Mouse (Mus musculus) forebrain, embryonic 11.5 days (tissue): ENCODE data around the gene Abca14. TPM values are rescaled to one million over a fixed set of nuclear protein-coding genes. Genes with fewer than 3 reads are reported as not detected.

Experiments used
- ATAC-seq: fragments of 200-750 bp; cut with Nextera tagmentation; replicated peaks from 2 replicates; pipeline ENCODE4 v1.8.0; 2017; ENCODE audit warnings: moderate TSS enrichment; ENCODE audit not compliant: low FRiP score
- DNase-seq: peaks from one replicate; pipeline ENCODE4 v3.0.0-alpha.2; 2017; ENCODE audit warnings: low spot score
- H3K27ac ChIP-seq: fragments of 300-500 bp; sonication (generic); 2 replicates; pipeline ENCODE4 v1.5.1; 2014; ENCODE audit warnings: low read depth, low read length
- H3K27me3 ChIP-seq: fragments of 300-500 bp; sonication (generic); 2 replicates; pipeline ENCODE4 v1.6.1; 2014; ENCODE audit warnings: mild to moderate bottlenecking, low read length, mixed read lengths; ENCODE audit not compliant: control insufficient read depth, insufficient read depth
- H3K36me3 ChIP-seq: fragments of 300-500 bp; sonication (generic); 2 replicates; pipeline ENCODE4 v1.6.1; 2014; ENCODE audit warnings: mild to moderate bottlenecking, low read length, moderate library complexity, mixed read lengths; ENCODE audit not compliant: control insufficient read depth, insufficient read depth
- H3K4me1 ChIP-seq: fragments of 300-500 bp; sonication (generic); replicated peaks from 2 replicates; pipeline ENCODE4 v1.6.1; 2014; ENCODE audit warnings: low read length, mixed read lengths; ENCODE audit not compliant: control insufficient read depth, insufficient read depth
- H3K4me2 ChIP-seq: fragments of 300-500 bp; sonication (generic); 2 replicates; pipeline ENCODE4 v1.6.1; 2014; ENCODE audit warnings: low read depth, mild to moderate bottlenecking, low read length, moderate library complexity, mixed read lengths; ENCODE audit not compliant: severe bottlenecking
- H3K4me3 ChIP-seq: fragments of 300-500 bp; sonication (generic); 2 replicates; pipeline ENCODE4 v1.5.1; 2014; ENCODE audit warnings: low read depth, low read length
- H3K9ac ChIP-seq: fragments of 300-500 bp; sonication (generic); 2 replicates; pipeline ENCODE4 v1.6.1; 2014; ENCODE audit warnings: low read length
- H3K9me3 ChIP-seq: fragments of 300-500 bp; sonication (generic); 2 replicates; pipeline ENCODE4 v1.6.1; 2016; ENCODE audit warnings: low read length, mixed read lengths; ENCODE audit not compliant: control insufficient read depth
- WGBS: fragments of 180-500 bp; shearing (Covaris S2); extraction: QIAGEN DNeasy Blood & Tissue Kit; methylation state at CpG from one replicate; pipeline ENCODE4 v1.1.7; 2014; 5-methylcytosine and 5-hydroxymethylcytosine counted together
- polyA plus RNA-seq: library from polyadenylated mRNA; unstranded; fragments of >200 nt; fragmentation: Nextera tagmentation; extraction: Ambion mirVana; gene quantifications from 2 replicates; pipeline ENCODE4 v1.2.1, GENCODE M21; 2014

Abca14 gene
- polyA plus RNA-seq, 1 experiment from 2014 or later = not detected

GRCm38 (mm10) chr7:120177611-120178010 lies 26.1 kb upstream of the Abca14 start:
- Histone ChIP-seq H3K9me3 (no peaks in the 10 kb centered on the region), H3K27me3 (no peaks in the 10 kb centered on the region), H3K9ac (no peak overlapping the region), H3K4me1 (no peaks in the 10 kb centered on the region), H3K4me3 (no peak overlapping the region), H3K4me2 (no peak overlapping the region), H3K27ac (no peak overlapping the region), H3K36me3 (no peaks in the 10 kb centered on the region)
- no peak for ATAC-seq
- 85% methylated on average over 3 of the region's 3 CpGs for WGBS
- DNase-seq = no peak

- no peaks in the 10 kb centered on the region for H3K36me3 ChIP-seq
- no peaks in the 10 kb centered on the region for H3K4me1 ChIP-seq
- H3K4me3 ChIP-seq = no peak overlapping the region
- H3K27me3 ChIP-seq = no peaks in the 10 kb centered on the region
- H3K27ac ChIP-seq = no peak overlapping the region
- H3K9ac ChIP-seq = no peak overlapping the region
- no peak overlapping the region for H3K4me2 ChIP-seq
- WGBS = 48% methylated on average over 2 of the region's 2 CpGs
- ATAC-seq (no peak), DNase-seq (no peak)
- no peaks in the 10 kb centered on the region for H3K9me3 ChIP-seq
Observed at GRCm38 (mm10) chr7:120178935-120179334, 24.8 kb upstream of the Abca14 start.

DNA sequence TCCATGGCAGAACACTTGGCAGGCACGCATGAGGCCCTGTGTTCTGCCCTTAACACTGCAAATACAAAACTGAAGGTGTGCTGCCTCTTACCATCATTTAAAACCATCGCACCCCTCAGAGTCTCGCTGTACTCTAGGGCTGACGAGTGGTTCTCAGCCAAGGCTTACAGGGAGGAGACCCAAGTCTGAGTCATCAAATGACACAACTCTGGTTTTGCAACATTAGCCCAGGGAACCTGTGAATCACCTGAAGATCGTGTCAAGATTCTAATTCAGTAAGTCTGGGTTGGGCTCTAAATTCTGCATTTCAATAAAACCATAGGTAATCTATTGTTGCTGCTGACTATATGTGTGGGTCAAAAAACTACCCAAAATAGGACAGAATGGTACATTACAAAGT lies 23.2 kb upstream of the Abca14 start:
- H3K27ac ChIP-seq = no peak overlapping the region
- DNase-seq = no peak
- H3K9me3 ChIP-seq = no peaks in the 10 kb centered on the region
- H3K27me3 ChIP-seq = no peaks in the 10 kb centered on the region
- no peak overlapping the region for H3K4me3 ChIP-seq
- H3K36me3 ChIP-seq = no peaks in the 10 kb centered on the region
- no peaks in the 10 kb centered on the region for H3K4me1 ChIP-seq
- WGBS = 91% methylated on average over 5 of the region's 5 CpGs
- H3K9ac ChIP-seq = no peak overlapping the region
- no peak for ATAC-seq
- no peak overlapping the region for H3K4me2 ChIP-seq

- H3K27ac ChIP-seq = no peak overlapping the region
- no peaks in the 10 kb centered on the region for H3K4me1 ChIP-seq
- H3K4me3 ChIP-seq = no peak overlapping the region
- DNase-seq (no peak), ATAC-seq (no peak)
- H3K36me3 ChIP-seq = no peaks in the 10 kb centered on the region
- no peaks in the 10 kb centered on the region for H3K27me3 ChIP-seq
- WGBS = 91% methylated on average over 4 of the region's 4 CpGs
- H3K9me3 ChIP-seq = no peaks in the 10 kb centered on the region
- H3K4me2 ChIP-seq = no peak overlapping the region
- no peak overlapping the region for H3K9ac ChIP-seq
Observed at GRCm38 (mm10) chr7:120181401-120182230, 22.1 kb upstream of the Abca14 start.

DNA sequence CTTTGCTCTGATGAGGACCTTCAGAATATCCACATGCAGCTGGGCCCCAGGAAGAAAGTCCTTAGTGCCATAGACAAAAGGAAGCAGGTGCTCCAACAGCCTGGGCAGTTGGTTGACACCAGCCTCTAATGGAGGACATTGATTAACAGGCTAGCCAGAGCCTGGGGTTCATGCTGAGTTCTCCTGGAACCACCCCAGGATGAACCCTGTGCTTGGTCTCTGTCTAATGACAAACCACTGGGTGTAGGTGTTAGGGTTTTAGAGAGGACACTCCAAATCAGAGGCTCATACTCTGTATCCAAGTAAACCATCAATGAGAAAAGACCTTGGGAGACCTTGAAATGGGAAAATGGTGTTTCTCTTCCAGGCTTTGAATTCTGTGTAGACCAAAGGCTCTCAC lies 20.9 kb upstream of the Abca14 start:
- no peak overlapping the region for H3K27ac ChIP-seq
- H3K9me3 ChIP-seq = no peaks in the 10 kb centered on the region
- H3K4me2 ChIP-seq = no peak overlapping the region
- DNase-seq (no peak), ATAC-seq (no peak)
- H3K36me3 ChIP-seq = no peaks in the 10 kb centered on the region
- H3K4me1 ChIP-seq = no peaks in the 10 kb centered on the region
- no peak overlapping the region for H3K4me3 ChIP-seq
- no peak overlapping the region for H3K9ac ChIP-seq
- no peaks in the 10 kb centered on the region for H3K27me3 ChIP-seq

- H3K4me1 ChIP-seq = no peaks in the 10 kb centered on the region
- DNase-seq = no peak
- H3K27me3 ChIP-seq = no peaks in the 10 kb centered on the region
- ATAC-seq = no peak
- WGBS = 89% methylated on average over 5 of the region's 5 CpGs
- H3K4me2 ChIP-seq = no peak overlapping the region
- H3K4me3 ChIP-seq = no peak overlapping the region
- no peak overlapping the region for H3K9ac ChIP-seq
- no peaks in the 10 kb centered on the region for H3K9me3 ChIP-seq
- H3K27ac ChIP-seq = no peak overlapping the region
- no peaks in the 10 kb centered on the region for H3K36me3 ChIP-seq
Observed at GRCm38 (mm10) chr7:120188946-120189345, 14.8 kb upstream of the Abca14 start.

DNA sequence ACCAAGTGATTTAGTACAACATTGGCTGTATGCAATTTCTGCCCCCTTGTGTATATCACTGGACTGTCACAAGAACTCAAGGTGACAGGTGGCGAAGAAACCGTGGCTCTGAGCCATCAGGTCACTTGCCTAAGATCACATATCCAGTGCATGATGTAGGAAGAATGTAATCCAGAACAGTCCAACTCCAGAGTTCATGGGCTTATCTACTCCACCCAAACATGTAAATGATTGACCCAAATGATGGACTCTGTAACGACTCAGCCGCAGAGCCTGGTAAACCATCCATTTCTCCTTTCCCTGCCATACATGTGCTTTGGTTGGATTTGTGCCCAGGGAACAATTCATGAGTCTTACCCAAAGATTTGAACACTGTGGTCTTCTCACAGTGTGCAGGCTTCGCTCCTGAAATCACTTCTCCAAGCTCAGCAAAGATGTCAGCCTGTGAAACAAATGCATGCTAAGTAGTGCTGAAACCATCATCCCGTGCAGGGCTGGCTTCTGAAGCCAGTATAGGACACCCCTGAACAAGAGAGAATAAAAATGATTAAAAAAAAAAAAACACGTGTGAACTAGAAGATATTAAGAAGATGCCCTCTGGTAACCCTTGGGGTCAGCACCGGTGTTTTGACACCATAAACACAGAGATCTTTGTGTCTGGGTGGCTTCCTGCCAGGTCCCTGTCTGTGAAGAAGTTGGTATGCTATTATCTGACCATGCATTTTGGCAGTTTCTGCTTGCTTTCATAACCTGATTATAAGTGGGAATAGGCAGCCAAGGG lies 14.2 kb upstream of the Abca14 start:
- DNase-seq (no peak), ATAC-seq (no peak)
- Histone ChIP-seq H3K36me3 (no peaks in the 10 kb centered on the region), H3K27ac (no peak overlapping the region), H3K4me1 (no peaks in the 10 kb centered on the region), H3K4me3 (no peak overlapping the region), H3K4me2 (no peak overlapping the region), H3K9ac (no peak overlapping the region), H3K9me3 (no peaks in the 10 kb centered on the region), H3K27me3 (no peaks in the 10 kb centered on the region)
- WGBS = 84% methylated on average over 8 of the region's 8 CpGs

DNA sequence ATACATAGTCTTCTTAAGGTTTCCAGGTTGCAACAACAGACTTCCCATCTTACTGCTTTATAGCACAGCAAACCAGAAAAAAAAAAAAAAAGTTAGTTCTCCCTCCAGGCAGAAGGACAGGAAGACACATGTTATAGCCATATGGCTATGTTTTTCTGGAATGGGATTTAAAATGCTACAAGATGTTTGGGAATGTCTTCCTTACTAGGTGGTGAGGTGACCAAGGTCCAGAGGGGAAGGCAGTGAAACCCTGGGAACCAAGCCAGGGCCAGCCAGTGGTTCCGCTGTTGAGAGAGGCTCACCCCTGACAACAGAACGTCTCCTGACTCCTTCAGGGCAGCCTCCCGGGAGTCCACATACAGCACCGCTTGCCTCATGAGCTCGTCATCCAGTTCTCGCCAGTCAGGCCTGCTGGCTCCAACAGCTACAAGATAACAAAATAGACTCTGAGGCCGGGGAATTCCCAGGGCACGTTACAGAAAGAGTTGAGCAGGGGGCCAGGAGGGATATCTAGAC lies 13.6 kb upstream of the Abca14 start:
- ATAC-seq (no peak), DNase-seq (no peak)
- WGBS = 80% methylated on average over 8 of the region's 8 CpGs
- no peaks in the 10 kb centered on the region for H3K36me3 ChIP-seq
- H3K4me1 ChIP-seq = no peaks in the 10 kb centered on the region
- H3K4me2 ChIP-seq = no peak overlapping the region
- no peak overlapping the region for H3K27ac ChIP-seq
- H3K27me3 ChIP-seq = no peaks in the 10 kb centered on the region
- H3K9me3 ChIP-seq = no peaks in the 10 kb centered on the region
- H3K4me3 ChIP-seq = no peak overlapping the region
- no peak overlapping the region for H3K9ac ChIP-seq
